Mouse (Mus musculus) cerebellum, adult (tissue): ENCODE results near the gene Slc7a5.

Source experiments
- ATAC-seq: cut with Nextera tagmentation; 2 replicates; pipeline ENCODE4 v1.9.2; 2017; ENCODE audit warnings: mild to moderate bottlenecking, moderate library complexity, mixed read lengths; ENCODE audit not compliant: insufficient number of reproducible peaks, low FRiP score, low TSS enrichment

Gene Slc7a5

GRCm38 (mm10) chr8:121887547-121887946 is 19.9 kb downstream of the Slc7a5 start:
- no peak for ATAC-seq

- ATAC-seq, result no peak
These were observed 22.1 kb downstream of the Slc7a5 start for GRCm38 (mm10) chr8:121885433-121885832.

- no peak for ATAC-seq
These were observed 22.5 kb downstream of the Slc7a5 start for GRCm38 (mm10) chr8:121885001-121885400.

GRCm38 (mm10) chr8:121884181-121884580 is 23.3 kb downstream of the Slc7a5 start:
- peak; percentile 38; the same call in 1 of the 2 replicates for ATAC-seq

GRCm38 (mm10) chr8:121881921-121882320 is 25.6 kb downstream of the Slc7a5 start:
- ATAC-seq, result no peak

GRCm38 (mm10) chr8:121880818-121881217 is 26.7 kb downstream of the Slc7a5 start:
- no peak for ATAC-seq

- no peak for ATAC-seq
These were observed 27.8 kb downstream of the Slc7a5 start for GRCm38 (mm10) chr8:121879712-121880111.

- no peak for ATAC-seq
These were observed 29.5 kb downstream of the Slc7a5 start for GRCm38 (mm10) chr8:121877828-121878480.

- ATAC-seq, result no peak
These were observed 30.3 kb downstream of the Slc7a5 start for GRCm38 (mm10) chr8:121877212-121877611.

- ATAC-seq, result no peak
These were observed 32.0 kb downstream of the Slc7a5 start for GRCm38 (mm10) chr8:121875517-121875916.

GRCm38 (mm10) chr8:121875045-121875444 is 32.4 kb downstream of the Slc7a5 start:
- no peak for ATAC-seq

GRCm38 (mm10) chr8:121874031-121874430 is 33.5 kb downstream of the Slc7a5 start:
- ATAC-seq, result no peak

- no peak for ATAC-seq
These were observed 35.6 kb downstream of the Slc7a5 start for GRCm38 (mm10) chr8:121871833-121872440.

GRCm38 (mm10) chr8:121870190-121870589 is 37.3 kb downstream of the Slc7a5 start:
- ATAC-seq, result no peak

- ATAC-seq, result no peak
These were observed 38.6 kb downstream of the Slc7a5 start for GRCm38 (mm10) chr8:121868896-121869295.

GRCm38 (mm10) chr8:121868196-121868595 is 39.3 kb downstream of the Slc7a5 start:
- ATAC-seq, result no peak

GRCm38 (mm10) chr8:121865356-121865755 is 42.1 kb downstream of the Slc7a5 start:
- no peak for ATAC-seq

GRCm38 (mm10) chr8:121861806-121862548 is 45.5 kb downstream of the Slc7a5 start:
- 0 out of 2 replicates have a peak, but pooled peaks have one; percentile 46 for ATAC-seq

GRCm38 (mm10) chr8:121861276-121861675 is 46.2 kb downstream of the Slc7a5 start:
- ATAC-seq, result no peak

- peak; percentile 36; the same call in 1 of the 2 replicates for ATAC-seq
These were observed 49.7 kb downstream of the Slc7a5 start for GRCm38 (mm10) chr8:121857747-121858146.

GRCm38 (mm10) chr8:121857331-121857730 is 50.2 kb downstream of the Slc7a5 start:
- ATAC-seq, result peak; percentile 92
